Mouse (Mus musculus): Measurements from ENCODE around the gene Polr2b.

Gene Polr2b

DNA sequence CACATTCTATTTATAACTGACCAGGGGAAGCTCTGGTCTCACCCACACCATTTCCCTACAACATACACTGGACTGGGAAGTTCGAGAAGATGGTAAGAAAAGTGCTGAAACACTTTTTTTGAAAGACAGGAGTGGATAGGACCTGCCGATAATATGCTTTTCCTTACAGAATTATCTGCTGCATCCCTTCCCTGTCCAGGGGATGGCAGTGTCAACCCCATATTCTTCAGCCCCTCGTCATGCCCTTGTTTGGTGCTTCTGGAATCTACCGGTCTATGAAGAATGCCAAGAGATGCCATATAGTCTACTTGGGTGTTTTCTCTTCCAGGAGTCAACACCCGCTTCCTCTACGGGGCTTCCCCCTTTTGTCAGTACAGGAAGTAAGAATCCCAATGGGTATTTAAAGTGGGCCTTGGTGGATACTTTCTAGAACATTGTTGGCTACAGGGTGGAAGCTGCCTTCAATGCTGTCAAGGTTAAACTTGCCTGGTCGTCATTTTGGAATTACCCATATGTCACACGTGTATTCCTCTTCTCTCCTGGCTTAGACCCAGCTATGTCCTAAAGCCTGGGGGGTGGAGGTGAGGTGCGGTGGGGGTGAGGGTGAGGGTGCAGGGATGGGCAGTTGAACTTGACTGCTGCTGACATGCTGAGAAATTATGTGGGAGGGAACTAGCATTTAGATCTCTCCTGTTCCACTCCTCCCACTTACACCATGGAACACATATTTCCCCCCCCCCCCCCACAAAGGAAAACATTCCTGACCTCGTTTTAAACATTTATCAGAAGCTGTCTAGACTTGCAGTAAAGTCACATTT is 76.9 kb downstream of the Polr2b start:
- no peak for DNase-seq (ENCODE audit: low spot score in 2 of 2)

DNA sequence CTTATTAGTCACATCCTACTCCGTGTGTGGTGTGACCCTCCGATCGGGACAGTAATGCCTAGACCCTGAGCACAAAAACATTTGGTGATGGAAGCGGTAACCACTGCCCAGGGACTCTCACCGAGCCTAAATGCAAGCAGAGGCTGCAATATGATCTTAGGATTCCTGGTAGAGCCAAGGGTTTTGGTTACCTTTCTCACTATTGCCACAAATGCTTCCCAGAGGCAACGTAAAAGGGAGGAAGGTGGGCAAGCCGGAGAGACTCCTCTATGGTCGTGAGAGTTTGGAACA is 77.4 kb downstream of the Polr2b start:
- DNase-seq (ENCODE audit: low spot score in 2 of 2), result no peak

DNA sequence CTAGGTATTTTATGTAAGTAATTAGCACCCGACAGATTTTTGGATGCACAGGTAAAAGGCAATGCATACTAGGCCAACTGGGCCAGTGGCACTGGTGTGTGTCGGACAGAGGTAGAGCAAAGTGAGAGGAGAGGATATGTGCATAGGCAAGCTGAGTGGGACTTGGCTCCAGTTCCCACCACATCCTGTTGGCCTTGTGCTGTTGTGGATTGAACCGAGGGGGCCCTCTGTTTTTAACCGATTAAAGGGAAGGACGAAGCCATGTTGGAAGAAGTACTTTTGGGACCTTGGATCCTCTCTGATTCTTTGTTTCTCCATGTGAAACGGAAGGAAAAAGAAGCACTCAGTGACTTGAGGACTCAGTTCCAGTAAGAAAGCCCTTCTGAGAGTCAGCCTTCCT is 78.4 kb downstream of the Polr2b start:
- DNase-seq (ENCODE audit: low spot score in 2 of 2), result no peak

DNA sequence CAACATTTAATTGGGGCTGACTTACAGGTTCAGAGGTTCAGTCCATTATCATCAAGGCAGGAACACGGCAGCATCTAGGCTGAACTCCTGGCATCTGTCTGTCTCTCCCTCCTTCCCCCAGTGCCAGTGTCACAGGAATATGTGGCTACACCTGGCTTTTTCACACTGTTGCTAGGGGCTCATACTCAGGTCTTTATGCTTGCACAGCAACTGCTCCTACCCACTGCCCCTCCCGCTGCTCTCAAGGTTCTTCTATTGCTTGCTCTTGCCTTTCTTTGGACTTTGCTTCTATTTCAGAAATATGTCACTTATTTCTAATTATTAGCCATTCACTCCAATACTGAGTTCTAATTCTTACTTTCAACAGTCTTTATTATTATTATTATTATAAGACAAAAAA is 80.3 kb downstream of the Polr2b start:
- DNase-seq (ENCODE audit: low spot score in 2 of 2), result no peak

DNA sequence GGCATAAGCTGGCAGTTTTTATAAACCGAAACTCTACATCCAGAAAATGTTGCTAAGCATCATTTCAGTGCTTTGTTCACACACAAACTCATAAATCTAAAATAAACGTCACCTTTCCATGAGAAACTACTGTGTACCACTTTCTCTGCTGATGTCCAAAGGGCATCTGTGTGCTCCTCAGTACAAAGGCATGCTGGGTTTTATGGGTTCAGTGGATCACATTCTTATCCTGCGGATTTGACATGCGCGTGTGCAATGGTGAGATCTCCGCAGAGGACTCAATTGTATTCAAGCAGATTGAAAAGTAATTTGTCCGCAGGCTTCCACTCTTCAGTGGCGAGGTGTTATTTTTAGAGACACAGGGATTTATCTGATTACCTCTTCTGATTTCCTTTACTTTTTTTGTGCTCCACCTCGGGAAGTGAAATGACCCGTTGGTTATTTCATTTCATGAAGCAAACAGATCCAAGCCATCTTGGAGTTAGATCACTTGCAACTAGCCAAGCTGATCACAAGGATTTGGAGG is 83.2 kb downstream of the Polr2b start:
- no peak for DNase-seq (ENCODE audit: low spot score in 2 of 2)

DNA sequence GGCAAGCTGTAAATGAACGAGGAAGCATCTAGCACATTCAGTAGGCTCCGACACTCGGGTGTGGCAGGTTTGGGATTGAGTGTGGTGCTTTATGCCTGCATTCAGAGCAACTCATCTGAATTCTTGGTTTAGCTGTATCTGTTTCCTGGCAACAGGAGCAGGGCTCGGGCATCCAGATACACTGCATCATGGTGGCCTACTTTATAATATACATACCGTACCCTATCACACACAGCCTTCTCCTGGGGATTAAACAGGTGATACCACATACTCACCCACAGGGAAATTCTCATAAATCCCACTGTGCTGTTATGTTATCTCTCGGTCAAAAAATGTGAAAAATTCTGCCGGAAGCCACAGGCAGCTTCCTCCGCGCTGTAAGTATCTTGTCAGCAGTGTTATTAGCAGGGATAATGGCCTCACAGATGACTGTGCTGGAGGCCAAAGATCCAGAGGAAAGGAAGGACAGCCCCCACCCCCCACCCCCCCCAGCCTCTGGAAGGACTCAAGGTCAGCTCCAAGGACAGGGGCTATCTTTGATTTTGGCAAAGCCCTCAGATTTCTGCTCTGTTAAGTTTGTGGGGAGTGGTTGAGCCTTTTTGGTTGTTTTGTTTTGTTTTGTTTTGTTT is 84.2 kb downstream of the Polr2b start:
- DNase-seq (ENCODE audit: low spot score in 2 of 2), result no peak

DNA sequence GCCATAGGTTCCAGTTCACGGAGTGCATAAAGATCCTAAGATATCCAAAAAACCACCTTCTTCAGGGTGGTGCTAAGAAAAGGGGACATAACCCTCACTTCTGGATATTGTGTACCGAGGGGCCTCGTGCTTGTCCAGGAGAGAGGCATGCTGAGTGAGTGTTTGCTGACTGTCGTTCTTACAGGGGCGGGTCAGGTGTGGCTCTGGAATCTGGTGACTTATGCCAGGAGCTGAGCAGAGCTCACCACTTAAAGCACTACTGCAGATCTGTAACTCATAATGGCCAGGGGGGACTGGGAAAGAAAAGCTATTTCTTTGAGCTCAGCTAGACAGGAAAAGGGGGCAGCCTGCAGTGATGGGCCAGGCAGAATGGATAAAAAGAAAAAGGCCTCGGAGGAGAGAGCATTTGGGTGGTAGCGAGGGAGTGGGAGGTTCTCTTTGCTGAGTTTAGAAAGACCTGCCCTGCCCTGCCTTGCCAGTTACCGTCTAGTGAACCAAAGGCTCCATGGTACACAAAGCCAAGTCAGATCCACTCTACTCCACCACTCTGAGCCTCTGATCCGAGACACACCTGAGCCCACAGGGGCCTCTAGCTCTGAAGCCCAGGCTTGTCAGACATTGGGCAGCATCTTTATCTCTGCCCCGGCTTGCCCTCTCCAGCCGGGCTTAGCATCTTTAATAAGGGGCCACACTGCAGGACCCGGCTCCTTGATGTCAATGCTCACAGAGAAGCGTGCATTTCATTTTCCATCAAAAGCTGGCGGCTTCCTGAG is 88.5 kb downstream of the Polr2b start:
- no peak for DNase-seq (ENCODE audit: low spot score in 2 of 2)
